Mouse (Mus musculus): Measurements from ENCODE around the gene Epb41. TPM values are rescaled to one million over a fixed set of nuclear protein-coding genes. Genes with fewer than 3 reads are reported as not detected.
A peak's percentile ranks its signal among the peaks of the same experiment; 100 is the strongest.

Epb41 gene
- total and polyA plus RNA-seq, 2 experiments, result 29.6 to 46.8 TPM

GRCm38 (mm10) chr4:132060040-132060832 is 14.9 kb downstream of the Epb41 start:
- no peaks in the 10 kb centered on the region for H3K27me3 ChIP-seq (ENCODE audit: control insufficient read depth, insufficient read depth, low read length)
- DNase-seq (ENCODE audit: extremely low read depth, low read depth, low spot score), result no peak
- H3K79me2 ChIP-seq (ENCODE audit: control insufficient read depth, insufficient read depth, low read length), result peaks cover 53% of the 10 kb centered on the region
- H3K9ac ChIP-seq (ENCODE audit: low read depth, low read length), result no peak overlapping the region
- H3K36me3 ChIP-seq (ENCODE audit: control insufficient read depth, insufficient read depth, low read length), result no peaks in the 10 kb centered on the region
- H3K4me3 ChIP-seq (ENCODE audit: insufficient read depth, low read depth, low read length), result no peak overlapping the region
- H3K27ac ChIP-seq (replicated peaks; ENCODE audit: insufficient read depth, low read depth, low read length), result peak overlapping the region; percentile 29
- 85% methylated on average over 17 of the region's 17 CpGs for WGBS
- H3K4me1 ChIP-seq (ENCODE audit: control insufficient read depth, insufficient read depth, low read length), result peaks cover 41% of the 10 kb centered on the region
- TF ChIP-seq POLR2A (IDR thresholded peaks at IDR 0.05; ENCODE audit: extremely low read depth, insufficient read depth, low read length), result no peak
- TF ChIP-seq CTCF (IDR thresholded peaks at IDR 0.05; ENCODE audit: low read depth, low read length), result no peak

- Histone ChIP-seq H3K4me1 (ENCODE audit: control insufficient read depth, insufficient read depth, low read length) (peaks cover 36% of the 10 kb centered on the region), H3K4me3 (ENCODE audit: insufficient read depth, low read depth, low read length) (no peak overlapping the region), H3K27ac (replicated peaks; ENCODE audit: insufficient read depth, low read depth, low read length) (peak overlapping the region; percentile 29), H3K27me3 (ENCODE audit: control insufficient read depth, insufficient read depth, low read length) (no peaks in the 10 kb centered on the region), H3K36me3 (ENCODE audit: control insufficient read depth, insufficient read depth, low read length) (no peaks in the 10 kb centered on the region), H3K79me2 (ENCODE audit: control insufficient read depth, insufficient read depth, low read length) (peaks cover 48% of the 10 kb centered on the region), H3K9ac (ENCODE audit: low read depth, low read length) (no peak overlapping the region)
- no peak for DNase-seq (ENCODE audit: extremely low read depth, low read depth, low spot score)
- 26% methylated on average over 2 of the region's 2 CpGs for WGBS
- no peak for TF ChIP-seq POLR2A (IDR thresholded peaks at IDR 0.05; ENCODE audit: extremely low read depth, insufficient read depth, low read length)
- no peak for TF ChIP-seq CTCF (IDR thresholded peaks at IDR 0.05; ENCODE audit: low read depth, low read length)
Observed at GRCm38 (mm10) chr4:132059541-132059940, 15.6 kb downstream of the Epb41 start.

DNA sequence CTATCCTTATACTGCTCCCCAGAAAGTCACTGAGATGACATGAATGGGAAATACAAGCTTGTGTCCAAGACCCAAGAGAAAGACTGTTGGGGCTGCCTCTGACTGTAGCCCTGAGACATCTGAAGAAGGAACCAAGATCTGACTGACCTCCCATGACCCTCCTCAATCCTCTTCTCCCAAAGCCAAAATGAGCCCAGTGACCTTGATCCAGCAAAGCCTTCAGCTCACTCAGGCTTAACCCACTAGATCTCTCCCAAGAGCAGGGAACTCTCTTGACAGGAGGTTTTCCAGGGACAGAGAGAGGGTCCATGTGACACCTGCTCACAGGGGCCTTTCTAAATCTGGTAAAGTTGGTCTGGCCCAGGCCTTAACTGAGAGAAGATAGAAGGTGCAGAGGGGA is 17.8 kb downstream of the Epb41 start:
- Histone ChIP-seq H3K27ac (replicated peaks; ENCODE audit: insufficient read depth, low read depth, low read length) (peak overlapping the region; percentile 54), H3K4me1 (ENCODE audit: control insufficient read depth, insufficient read depth, low read length) (peaks cover 16% of the 10 kb centered on the region), H3K79me2 (ENCODE audit: control insufficient read depth, insufficient read depth, low read length) (peaks cover 44% of the 10 kb centered on the region), H3K27me3 (ENCODE audit: control insufficient read depth, insufficient read depth, low read length) (no peaks in the 10 kb centered on the region), H3K36me3 (ENCODE audit: control insufficient read depth, insufficient read depth, low read length) (no peaks in the 10 kb centered on the region), H3K4me3 (ENCODE audit: insufficient read depth, low read depth, low read length) (no peak overlapping the region), H3K9ac (ENCODE audit: low read depth, low read length) (no peak overlapping the region)
- TF ChIP-seq POLR2A (IDR thresholded peaks at IDR 0.05; ENCODE audit: extremely low read depth, insufficient read depth, low read length) (no peak), CTCF (IDR thresholded peaks at IDR 0.05; ENCODE audit: low read depth, low read length) (no peak)
- no peak for DNase-seq (ENCODE audit: extremely low read depth, low read depth, low spot score)

- TF ChIP-seq CTCF (IDR thresholded peaks at IDR 0.05; ENCODE audit: low read depth, low read length), result no peak
- TF ChIP-seq POLR2A (IDR thresholded peaks at IDR 0.05; ENCODE audit: extremely low read depth, insufficient read depth, low read length), result no peak
- Histone ChIP-seq H3K9ac (ENCODE audit: low read depth, low read length) (no peak overlapping the region), H3K4me3 (ENCODE audit: insufficient read depth, low read depth, low read length) (no peak overlapping the region), H3K27me3 (ENCODE audit: control insufficient read depth, insufficient read depth, low read length) (no peaks in the 10 kb centered on the region), H3K36me3 (ENCODE audit: control insufficient read depth, insufficient read depth, low read length) (no peaks in the 10 kb centered on the region), H3K79me2 (ENCODE audit: control insufficient read depth, insufficient read depth, low read length) (peaks cover 30% of the 10 kb centered on the region; the same call in 1 of the 2 replicates), H3K4me1 (ENCODE audit: control insufficient read depth, insufficient read depth, low read length) (peaks cover 19% of the 10 kb centered on the region), H3K27ac (replicated peaks; ENCODE audit: insufficient read depth, low read depth, low read length) (no peak overlapping the region)
- WGBS, result 72% methylated on average over 10 of the region's 10 CpGs
- no peak for DNase-seq (ENCODE audit: extremely low read depth, low read depth, low spot score)
Observed at GRCm38 (mm10) chr4:132051321-132052275, 23.5 kb downstream of the Epb41 start.

- Histone ChIP-seq H3K9ac (ENCODE audit: low read depth, low read length) (no peak overlapping the region), H3K27me3 (ENCODE audit: control insufficient read depth, insufficient read depth, low read length) (no peaks in the 10 kb centered on the region), H3K79me2 (ENCODE audit: control insufficient read depth, insufficient read depth, low read length) (peaks cover 32% of the 10 kb centered on the region), H3K4me3 (ENCODE audit: insufficient read depth, low read depth, low read length) (peak overlapping the region; percentile 20; the same call in 1 of the 2 replicates), H3K4me1 (ENCODE audit: control insufficient read depth, insufficient read depth, low read length) (peaks cover 19% of the 10 kb centered on the region), H3K36me3 (ENCODE audit: control insufficient read depth, insufficient read depth, low read length) (no peaks in the 10 kb centered on the region), H3K27ac (replicated peaks; ENCODE audit: insufficient read depth, low read depth, low read length) (0 out of 2 replicates have a peak overlapping the region, but pooled peaks have one; percentile 9)
- WGBS, result 16% methylated on average over 14 of the region's 15 CpGs
- no peak for DNase-seq (ENCODE audit: extremely low read depth, low read depth, low spot score)
- no peak for TF ChIP-seq CTCF (IDR thresholded peaks at IDR 0.05; ENCODE audit: low read depth, low read length)
- TF ChIP-seq POLR2A (IDR thresholded peaks at IDR 0.05; ENCODE audit: extremely low read depth, insufficient read depth, low read length), result no peak
Observed at GRCm38 (mm10) chr4:132049549-132050200, 25.4 kb downstream of the Epb41 start.

Data from liver, adult 2 months (tissue).